Mouse (Mus musculus): Measurements from ENCODE around the gene Phyhipl. TPM values are rescaled to one million over a fixed set of nuclear protein-coding genes. Genes with fewer than 3 reads are reported as not detected.

Phyhipl gene
- total and polyA plus RNA-seq, 3 experiments = not detected

GRCm38 (mm10) chr10:70683508-70683907, 27.7 kb upstream of the Phyhipl start:
- Histone ChIP-seq H3K36me3 (replicated peaks in 1 of 2; ENCODE audit: control insufficient read depth in 1 of 2, insufficient read depth in 1 of 2, low read length in 1 of 2) (no peaks in the 10 kb centered on the region), H3K9me3 (replicated peaks; ENCODE audit: low read length) (peaks cover 69% of the 10 kb centered on the region), H3K27me3 (replicated peaks) (no peaks in the 10 kb centered on the region), H3K9ac (ENCODE audit: insufficient read depth, low read depth) (no peak overlapping the region), H3K27ac (ENCODE audit: insufficient read depth, low read depth) (no peak overlapping the region), H3K4me2 (ENCODE audit: insufficient read depth, low read depth, poor library complexity, severe bottlenecking) (no peak overlapping the region), H3K4me3 (replicated peaks in 1 of 3; ENCODE audit: low read depth in 2 of 3, low read length in 2 of 3, poor library complexity in 1 of 3) (no peak overlapping the region), H3K79me2 (replicated peaks; ENCODE audit: control insufficient read depth, extremely low read depth, insufficient read depth, poor library complexity, severe bottlenecking) (no peaks in the 10 kb centered on the region), H3K4me1 (ENCODE audit: control insufficient read depth in 1 of 2, insufficient read depth in 2 of 2) (no peaks in the 10 kb centered on the region)
- DNase-seq (ENCODE audit: extremely low read depth) = no peak
- in situ Hi-C loops (cut with MboI; ENCODE audit: low pct_ligation_motif_present, low pct_unique_long_range_greater_than_20kb, low sequenced_read_pairs) = no loop called here
- dilution Hi-C loops (cut with MboI; ENCODE audit: extremely low pct_ligation_motif_present, extremely low pct_unique_long_range_greater_than_20kb, low sequenced_read_pairs) = no loop called here
- TF ChIP-seq MXI1 (IDR thresholded peaks at IDR 0.05; ENCODE audit: low read depth, low read length) (no peak), RAD21 (IDR thresholded peaks at IDR 0.05; ENCODE audit: low read depth, low read length) (no peak), ZMIZ1 (IDR thresholded peaks at IDR 0.05; ENCODE audit: low read depth, low read length) (no peak), USF2 (conservative IDR thresholded peaks at IDR 0.05; ENCODE audit: low read depth, low read length) (no peak), TBP (conservative IDR thresholded peaks at IDR 0.05; ENCODE audit: low read depth, low read length) (no peak), SMC3 (IDR thresholded peaks at IDR 0.05; ENCODE audit: low read depth, low read length) (no peak), KAT2A (IDR thresholded peaks at IDR 0.05; ENCODE audit: insufficient replicate concordance, low read length) (no peak), POLR2AphosphoS2 (IDR thresholded peaks at IDR 0.05; ENCODE audit: low read depth, low read length) (no peak), HCFC1 (IDR thresholded peaks at IDR 0.05; ENCODE audit: low read depth, low read length) (no peak), RCOR1 (conservative IDR thresholded peaks at IDR 0.05; ENCODE audit: low read depth, low read length) (no peak), USF1 (IDR thresholded peaks at IDR 0.05; ENCODE audit: low read depth, low read length) (no peak)

- Histone ChIP-seq H3K27ac (ENCODE audit: insufficient read depth, low read depth) (no peak overlapping the region), H3K36me3 (replicated peaks in 1 of 2; ENCODE audit: control insufficient read depth in 1 of 2, insufficient read depth in 1 of 2, low read length in 1 of 2) (no peaks in the 10 kb centered on the region), H3K79me2 (replicated peaks; ENCODE audit: control insufficient read depth, extremely low read depth, insufficient read depth, poor library complexity, severe bottlenecking) (no peaks in the 10 kb centered on the region), H3K4me3 (replicated peaks in 1 of 3; ENCODE audit: low read depth in 2 of 3, low read length in 2 of 3, poor library complexity in 1 of 3) (no peak overlapping the region), H3K27me3 (replicated peaks) (no peaks in the 10 kb centered on the region), H3K4me1 (ENCODE audit: control insufficient read depth in 1 of 2, insufficient read depth in 2 of 2) (no peaks in the 10 kb centered on the region), H3K4me2 (ENCODE audit: insufficient read depth, low read depth, poor library complexity, severe bottlenecking) (no peak overlapping the region), H3K9ac (ENCODE audit: insufficient read depth, low read depth) (no peak overlapping the region), H3K9me3 (replicated peaks; ENCODE audit: low read length) (peaks cover 63% of the 10 kb centered on the region)
- dilution Hi-C loops (cut with MboI; ENCODE audit: extremely low pct_ligation_motif_present, extremely low pct_unique_long_range_greater_than_20kb, low sequenced_read_pairs) = no loop called here
- in situ Hi-C loops (cut with MboI; ENCODE audit: low pct_ligation_motif_present, low pct_unique_long_range_greater_than_20kb, low sequenced_read_pairs) = no loop called here
- no peak for DNase-seq (ENCODE audit: extremely low read depth)
- no peak for TF ChIP-seq SMC3 (IDR thresholded peaks at IDR 0.05; ENCODE audit: low read depth, low read length)
- no peak for TF ChIP-seq IRF4 (IDR thresholded peaks at IDR 0.05; ENCODE audit: low read depth, low read length)
- no peak for TF ChIP-seq POLR2A (IDR thresholded peaks at IDR 0.05; ENCODE audit: low read depth, low read length)
- no peak for TF ChIP-seq POLR2AphosphoS2 (IDR thresholded peaks at IDR 0.05; ENCODE audit: low read depth, low read length)
- no peak for TF ChIP-seq EP300 (IDR thresholded peaks at IDR 0.05; ENCODE audit: low read length)
- TF ChIP-seq MXI1 (IDR thresholded peaks at IDR 0.05; ENCODE audit: low read depth, low read length) = no peak
- no peak for TF ChIP-seq UBTF (IDR thresholded peaks at IDR 0.05; ENCODE audit: low read depth, low read length)
- no peak for TF ChIP-seq MAZ (IDR thresholded peaks at IDR 0.05; ENCODE audit: low read depth, low read length)
Observed at GRCm38 (mm10) chr10:70677946-70678345, 22.2 kb upstream of the Phyhipl start.

Data from CH12.LX (cell line).